Mouse (Mus musculus) regulatory T cell (primary cell): ENCODE results near the gene Gm12166.

Source experiments
- in situ Hi-C: fragments of 300-600 bp; cut with MboI, MseI; formaldehyde crosslinking; loops from one replicate; pipeline ENCODE4 v1.15.1; 2025; ENCODE audit warnings: high pct_unique_total_duplicates

Gene Gm12166

GRCm38 (mm10) chr11:46021850-46022249, 30.3 kb downstream of the Gm12166 start:
- in situ Hi-C loops: no loop called here

GRCm38 (mm10) chr11:46020246-46020645, 31.9 kb downstream of the Gm12166 start:
- in situ Hi-C loops: no loop called here

GRCm38 (mm10) chr11:46016061-46016460, 36.1 kb downstream of the Gm12166 start:
- in situ Hi-C loops: no loop called here
